Mouse (Mus musculus): ENCODE data around the gene Ifnz. TPM values are rescaled to one million over a fixed set of nuclear protein-coding genes. Genes with fewer than 3 reads are reported as not detected.
"Not testable (repeated sequence)": the region's sequence is repeated elsewhere in the genome, so short reads cannot be mapped to it uniquely, and the experiment has no call there.

Gene Ifnz
- polyA plus RNA-seq, 1 experiment from 2014 or later, result not detected

GRCm38 (mm10) chr4:88758751-88759150 lies 23.2 kb upstream of the Ifnz start:
- H3K27me3 ChIP-seq (ENCODE audit: insufficient read depth, low read length); H3K9me3 ChIP-seq (ENCODE audit: low read length); H3K4me2 ChIP-seq (replicated peaks; ENCODE audit: low read depth, low read length); H3K4me3 ChIP-seq (ENCODE audit: low read length); H3K9ac ChIP-seq (replicated peaks; ENCODE audit: low read length); H3K27ac ChIP-seq (ENCODE audit: low read length); H3K4me1 ChIP-seq (ENCODE audit: insufficient read depth, low read length); H3K36me3 ChIP-seq (ENCODE audit: insufficient read depth, low read length); ATAC-seq (ENCODE audit: low FRiP score, low TSS enrichment): not testable (repeated sequence)
- WGBS, result 78% methylated on average over 8 of the region's 9 CpGs

- not testable (repeated sequence) for H3K9me3 ChIP-seq (ENCODE audit: low read length); H3K27me3 ChIP-seq (ENCODE audit: insufficient read depth, low read length); H3K4me1 ChIP-seq (ENCODE audit: insufficient read depth, low read length); H3K36me3 ChIP-seq (ENCODE audit: insufficient read depth, low read length); H3K9ac ChIP-seq (replicated peaks; ENCODE audit: low read length); H3K27ac ChIP-seq (ENCODE audit: low read length); ATAC-seq (ENCODE audit: low FRiP score, low TSS enrichment)
- Histone ChIP-seq H3K4me2 (replicated peaks; ENCODE audit: low read depth, low read length) (peak within 1 kb of the TSS; percentile 42), H3K4me3 (ENCODE audit: low read length) (peak within 1 kb of the TSS; percentile 32)
- WGBS, result 23% methylated on average over 6 of the region's 14 CpGs
Measured at GRCm38 (mm10) chr4:88759610-88760268, 22.2 kb upstream of the Ifnz start, which contains the start of gene Gm13283. Gene Gm13283, plus strand, starts transcription at chr4:88760119.

GRCm38 (mm10) chr4:88760431-88760830 lies 21.5 kb upstream of the Ifnz start:
- H3K36me3 ChIP-seq (ENCODE audit: insufficient read depth, low read length); H3K4me1 ChIP-seq (ENCODE audit: insufficient read depth, low read length); ATAC-seq (ENCODE audit: low FRiP score, low TSS enrichment); H3K27me3 ChIP-seq (ENCODE audit: insufficient read depth, low read length); H3K9me3 ChIP-seq (ENCODE audit: low read length); H3K9ac ChIP-seq (replicated peaks; ENCODE audit: low read length); H3K27ac ChIP-seq (ENCODE audit: low read length): not testable (repeated sequence)
- Histone ChIP-seq H3K4me3 (ENCODE audit: low read length) (peak overlapping the region; percentile 32), H3K4me2 (replicated peaks; ENCODE audit: low read depth, low read length) (peak overlapping the region; percentile 42)
- WGBS, result under 1% methylated on average over 25 of the region's 28 CpGs

GRCm38 (mm10) chr4:88761776-88762175 lies 20.2 kb upstream of the Ifnz start:
- WGBS, result 66% methylated on average over 6 of the region's 8 CpGs
- not testable (repeated sequence) for ATAC-seq (ENCODE audit: low FRiP score, low TSS enrichment); H3K9me3 ChIP-seq (ENCODE audit: low read length)

GRCm38 (mm10) chr4:88762341-88762740 lies 19.6 kb upstream of the Ifnz start:
- not testable (repeated sequence) for H3K27ac ChIP-seq (ENCODE audit: low read length); H3K36me3 ChIP-seq (ENCODE audit: insufficient read depth, low read length); H3K9me3 ChIP-seq (ENCODE audit: low read length); H3K4me3 ChIP-seq (ENCODE audit: low read length); H3K27me3 ChIP-seq (ENCODE audit: insufficient read depth, low read length); H3K4me2 ChIP-seq (replicated peaks; ENCODE audit: low read depth, low read length); H3K4me1 ChIP-seq (ENCODE audit: insufficient read depth, low read length); H3K9ac ChIP-seq (replicated peaks; ENCODE audit: low read length); ATAC-seq (ENCODE audit: low FRiP score, low TSS enrichment)
- 67% methylated on average over 7 of the region's 9 CpGs for WGBS

More at GRCm38 (mm10) chr4:88761776-88762175, 20.2 kb upstream of the Ifnz start:
- H3K27ac ChIP-seq (ENCODE audit: low read length); H3K36me3 ChIP-seq (ENCODE audit: insufficient read depth, low read length); H3K4me3 ChIP-seq (ENCODE audit: low read length); H3K27me3 ChIP-seq (ENCODE audit: insufficient read depth, low read length); H3K4me1 ChIP-seq (ENCODE audit: insufficient read depth, low read length); H3K9ac ChIP-seq (replicated peaks; ENCODE audit: low read length); H3K4me2 ChIP-seq (replicated peaks; ENCODE audit: low read depth, low read length): not testable (repeated sequence)

GRCm38 (mm10) chr4:88763384-88764018 lies 18.4 kb upstream of the Ifnz start:
- not testable (repeated sequence) for H3K27me3 ChIP-seq (ENCODE audit: insufficient read depth, low read length); H3K4me1 ChIP-seq (ENCODE audit: insufficient read depth, low read length); H3K27ac ChIP-seq (ENCODE audit: low read length); ATAC-seq (ENCODE audit: low FRiP score, low TSS enrichment); H3K9me3 ChIP-seq (ENCODE audit: low read length); H3K36me3 ChIP-seq (ENCODE audit: insufficient read depth, low read length)
- 0 out of 2 replicates have a peak overlapping the region, but pooled peaks have one; percentile 41 for H3K9ac ChIP-seq (replicated peaks; ENCODE audit: low read length)
- 2% methylated on average over 25 of the region's 42 CpGs for WGBS
- H3K4me2 ChIP-seq (replicated peaks; ENCODE audit: low read depth, low read length), result peak overlapping the region; percentile 39
- H3K4me3 ChIP-seq (ENCODE audit: low read length), result peak overlapping the region; percentile 27

GRCm38 (mm10) chr4:88773534-88773933 lies 8.4 kb upstream of the Ifnz start, which contains the start of gene Gm13290:
Gene Gm13290, plus strand, starts transcription at chr4:88773834.
- H3K4me2 ChIP-seq (replicated peaks; ENCODE audit: low read depth, low read length); H3K4me3 ChIP-seq (ENCODE audit: low read length); H3K27ac ChIP-seq (ENCODE audit: low read length); H3K36me3 ChIP-seq (ENCODE audit: insufficient read depth, low read length); H3K9ac ChIP-seq (replicated peaks; ENCODE audit: low read length); H3K27me3 ChIP-seq (ENCODE audit: insufficient read depth, low read length); ATAC-seq (ENCODE audit: low FRiP score, low TSS enrichment); H3K9me3 ChIP-seq (ENCODE audit: low read length); H3K4me1 ChIP-seq (ENCODE audit: insufficient read depth, low read length): not testable (repeated sequence)
- WGBS, result no CpG with 5 or more reads among the region's 32 CpGs

GRCm38 (mm10) chr4:88776622-88777021 lies 5.3 kb upstream of the Ifnz start, which contains the start of gene Gm13289:
Gene Gm13289, plus strand, starts transcription at chr4:88776922.
- WGBS, result no CpG with 5 or more reads among the region's 29 CpGs
- not testable (repeated sequence) for H3K36me3 ChIP-seq (ENCODE audit: insufficient read depth, low read length); ATAC-seq (ENCODE audit: low FRiP score, low TSS enrichment)

GRCm38 (mm10) chr4:88779550-88779949 lies 2.4 kb upstream of the Ifnz start, which contains the start of gene Gm13272:
Gene Gm13272, plus strand, starts transcription at chr4:88779850.
- WGBS, result no CpG with 5 or more reads among the region's 29 CpGs
- not testable (repeated sequence) for H3K9ac ChIP-seq (replicated peaks; ENCODE audit: low read length); H3K27ac ChIP-seq (ENCODE audit: low read length); H3K4me3 ChIP-seq (ENCODE audit: low read length); H3K4me2 ChIP-seq (replicated peaks; ENCODE audit: low read depth, low read length); H3K27me3 ChIP-seq (ENCODE audit: insufficient read depth, low read length); H3K9me3 ChIP-seq (ENCODE audit: low read length); ATAC-seq (ENCODE audit: low FRiP score, low TSS enrichment); H3K4me1 ChIP-seq (ENCODE audit: insufficient read depth, low read length); H3K36me3 ChIP-seq (ENCODE audit: insufficient read depth, low read length)

More at GRCm38 (mm10) chr4:88776622-88777021, 5.3 kb upstream of the Ifnz start, which contains the start of gene Gm13289:
- not testable (repeated sequence) for H3K9me3 ChIP-seq (ENCODE audit: low read length); H3K9ac ChIP-seq (replicated peaks; ENCODE audit: low read length); H3K27me3 ChIP-seq (ENCODE audit: insufficient read depth, low read length); H3K4me1 ChIP-seq (ENCODE audit: insufficient read depth, low read length); H3K4me3 ChIP-seq (ENCODE audit: low read length); H3K4me2 ChIP-seq (replicated peaks; ENCODE audit: low read depth, low read length); H3K27ac ChIP-seq (ENCODE audit: low read length)

GRCm38 (mm10) chr4:88780320-88780719 lies 1.6 kb upstream of the Ifnz start:
- not testable (repeated sequence) for H3K27ac ChIP-seq (ENCODE audit: low read length); H3K9ac ChIP-seq (replicated peaks; ENCODE audit: low read length); H3K4me2 ChIP-seq (replicated peaks; ENCODE audit: low read depth, low read length); H3K36me3 ChIP-seq (ENCODE audit: insufficient read depth, low read length); ATAC-seq (ENCODE audit: low FRiP score, low TSS enrichment); H3K27me3 ChIP-seq (ENCODE audit: insufficient read depth, low read length); H3K9me3 ChIP-seq (ENCODE audit: low read length); H3K4me1 ChIP-seq (ENCODE audit: insufficient read depth, low read length); H3K4me3 ChIP-seq (ENCODE audit: low read length)
- 52% methylated on average over 14 of the region's 18 CpGs for whole genome bisulfite sequencing

Data from kidney, embryonic 16.5 days (tissue).